Mouse (Mus musculus) right cerebral cortex, postnatal 4 days (tissue): ENCODE measurements at regions not wholly inside any gene's neighbourhood (a gene's known extent, or its start where the extent isn't known, plus 50 kb on each side); places are given as distances from the start of the nearest gene placed in this dataset.

Source experiments
- DNase-seq: peaks from one replicate; pipeline ENCODE4 v3.0.0-alpha.2; 2022

GRCm38 (mm10) chr4:32074399-32075296 is 110.8 kb downstream of the Map3k7 start:
- DNase-seq, result peak; percentile 53

GRCm38 (mm10) chr4:32076391-32076925 is 112.6 kb downstream of the Map3k7 start:
- DNase-seq, result no peak

GRCm38 (mm10) chr4:32083456-32083855 is 119.6 kb downstream of the Map3k7 start:
- DNase-seq, result no peak

- no peak for DNase-seq
Measured at GRCm38 (mm10) chr4:32084250-32084869, 120.5 kb downstream of the Map3k7 start.

- no peak for DNase-seq
Measured at GRCm38 (mm10) chr4:32085040-32085439, 121.1 kb downstream of the Map3k7 start.

GRCm38 (mm10) chr4:32091086-32091485 is 127.2 kb downstream of the Map3k7 start:
- DNase-seq, result no peak

- no peak for DNase-seq
Measured at GRCm38 (mm10) chr4:32092320-32093041, 128.6 kb downstream of the Map3k7 start.

- no peak for DNase-seq
Measured at GRCm38 (mm10) chr4:32098233-32098632, 134.3 kb downstream of the Map3k7 start.

- DNase-seq, result no peak
Measured at GRCm38 (mm10) chr4:32101002-32101401, 137.1 kb downstream of the Map3k7 start.

GRCm38 (mm10) chr4:32106664-32107171 is 131.9 kb upstream of the Bach2 start:
- DNase-seq, result no peak

- DNase-seq, result no peak
Measured at GRCm38 (mm10) chr4:32122320-32122719, 116.3 kb upstream of the Bach2 start.

- no peak for DNase-seq
Measured at GRCm38 (mm10) chr4:32126828-32127227, 111.8 kb upstream of the Bach2 start.

- DNase-seq, result no peak
Measured at GRCm38 (mm10) chr4:32130594-32130993, 108.0 kb upstream of the Bach2 start.

- DNase-seq, result no peak
Measured at GRCm38 (mm10) chr4:32131819-32132218, 106.8 kb upstream of the Bach2 start.

GRCm38 (mm10) chr4:32136151-32136550 is 102.5 kb upstream of the Bach2 start:
- no peak for DNase-seq

GRCm38 (mm10) chr4:32137243-32137642 is 101.4 kb upstream of the Bach2 start:
- DNase-seq, result no peak

- DNase-seq, result peak; percentile 47
Measured at GRCm38 (mm10) chr4:32137966-32138365, 100.6 kb upstream of the Bach2 start.

- DNase-seq, result no peak
Measured at GRCm38 (mm10) chr4:32139586-32139985, 99.0 kb upstream of the Bach2 start.

GRCm38 (mm10) chr4:32140068-32140467 is 98.5 kb upstream of the Bach2 start:
- DNase-seq, result no peak

- DNase-seq, result no peak
Measured at GRCm38 (mm10) chr4:32142198-32142597, 96.4 kb upstream of the Bach2 start.

- no peak for DNase-seq
Measured at GRCm38 (mm10) chr4:32147146-32147545, 91.5 kb upstream of the Bach2 start.

GRCm38 (mm10) chr4:32148597-32148996 is 90.0 kb upstream of the Bach2 start:
- no peak for DNase-seq

- DNase-seq, result no peak
Measured at GRCm38 (mm10) chr4:32149171-32149570, 89.4 kb upstream of the Bach2 start.
